27 mouse cellular contexts compared by ENCODE assay signal in genomic region chr4:117115592-117115991, GRCm38 (mm10). TPM values are rescaled to one million over a fixed set of nuclear protein-coding genes. Genes with fewer than 3 reads are reported as not detected.
DNase-seq lines count a peak whose midpoint lies in the region; ATAC-seq and TF ChIP-seq lines count a peak whose summit lies in the region.
"Had no signal": no experiment of that assay in that cellular context is flagged by ENCODE, and none has a peak within 500 bp of the region (broad histone marks: within the 10 kb centered on the region; RNA-seq: fewer than 3 reads in every experiment).

No protein-coding gene starts in this region.

- H3K4me2 ChIP-seq in midbrain, embryonic 11.5 days = no peak overlapping the region
- H3K4me2 ChIP-seq in midbrain, postnatal 0 days (ENCODE audit: low read depth, low read length, poor library complexity, severe bottlenecking) = no peak overlapping the region
- H3K4me2 ChIP-seq: embryonic facial prominence, embryonic 13.5 days; forebrain, embryonic 12.5 days; forebrain, embryonic 15.5 days; heart, embryonic 12.5 days; heart, embryonic 15.5 days; hindbrain, embryonic 12.5 days; hindbrain, embryonic 15.5 days had no signal

- H3K9me3 ChIP-seq in midbrain, embryonic 11.5 days (ENCODE audit: control insufficient read depth, low read length) = no peaks in the 10 kb centered on the region
- H3K9me3 ChIP-seq in midbrain, postnatal 0 days (ENCODE audit: low read length) = no peaks in the 10 kb centered on the region
- H3K9me3 ChIP-seq: embryonic facial prominence, embryonic 10.5 days; embryonic facial prominence, embryonic 13.5 days; forebrain, embryonic 12.5 days; forebrain, embryonic 15.5 days; heart, embryonic 12.5 days; heart, embryonic 15.5 days; hindbrain, embryonic 12.5 days; hindbrain, embryonic 15.5 days had no signal

- H3K36me3 ChIP-seq in midbrain, embryonic 11.5 days (ENCODE audit: control insufficient read depth, insufficient read depth, low read length) = peaks cover 4% of the 10 kb centered on the region
- H3K36me3 ChIP-seq in midbrain, postnatal 0 days (ENCODE audit: insufficient read depth, low read length) = peaks cover 25% of the 10 kb centered on the region
- no peaks in the 10 kb centered on the region for H3K36me3 ChIP-seq in kidney, adult 2 months (ENCODE audit: control insufficient read depth, insufficient read depth, low read length)
- H3K36me3 ChIP-seq: forebrain, embryonic 15.5 days; heart, embryonic 15.5 days had no signal

- 88% methylated on average over 5 of the region's 5 CpGs for WGBS in midbrain, embryonic 11.5 days
- WGBS in midbrain, postnatal 0 days = 82% methylated on average over 5 of the region's 5 CpGs
- 88% methylated on average over 5 of the region's 5 CpGs for WGBS in kidney, adult 2 months

- no peak for ATAC-seq in midbrain, embryonic 11.5 days (ENCODE audit: low FRiP score)
- no peak for ATAC-seq in midbrain, postnatal 0 days (ENCODE audit: low FRiP score)
- ATAC-seq: activated CD4-positive, CD25-positive, alpha-beta regulatory T cell, adult 4 months; forebrain, embryonic 15.5 days had no signal

- no peak overlapping the region for H3K9ac ChIP-seq in midbrain, embryonic 11.5 days (ENCODE audit: low read length)
- H3K9ac ChIP-seq in midbrain, postnatal 0 days (replicated peaks; ENCODE audit: low read length, poor library complexity, severe bottlenecking) = no peak overlapping the region
- H3K9ac ChIP-seq: embryonic facial prominence, embryonic 13.5 days; forebrain, embryonic 12.5 days; forebrain, embryonic 15.5 days; heart, embryonic 12.5 days; heart, embryonic 15.5 days; hindbrain, embryonic 12.5 days; hindbrain, embryonic 15.5 days had no signal

- no peak overlapping the region for H3K27ac ChIP-seq in midbrain, embryonic 11.5 days (ENCODE audit: low read depth, low read length)
- H3K27ac ChIP-seq in midbrain, postnatal 0 days (ENCODE audit: low read depth, low read length) = no peak overlapping the region
- no peak overlapping the region for H3K27ac ChIP-seq in kidney, adult 2 months (ENCODE audit: insufficient read depth, low read depth, low read length)
- H3K27ac ChIP-seq: embryonic facial prominence, embryonic 10.5 days; forebrain, embryonic 12.5 days; forebrain, embryonic 15.5 days; heart, embryonic 15.5 days; hindbrain, embryonic 12.5 days; hindbrain, embryonic 15.5 days had no signal

- DNase-seq in midbrain, embryonic 11.5 days (ENCODE audit: low spot score, missing footprints) = peak; percentile 17
- DNase-seq in midbrain, postnatal 0 days (ENCODE audit: low spot score) = no peak
- DNase-seq in thymus, postnatal 14 days = peak; percentile 79
- DNase-seq in thymus, postnatal 4 days = peak; percentile 74
- no peak for DNase-seq in kidney, adult 2 months
- DNase-seq in natural killer cell, adult 2 months (ENCODE audit: low spot score in 2 of 2) = no peak
- DNase-seq: adrenal gland, adult 8-10 months; adrenal gland, postnatal 25 days; cerebellum, adult 11-12 months; cerebellum, adult 8-10 months; cerebellum, postnatal 36 days; embryo, embryonic 11 days; gastrocnemius, postnatal 25 days; heart, adult 18-20 months; heart, postnatal 10 days; heart, postnatal 4 days had no signal

- TF ChIP-seq POLR2A in kidney, adult 2 months (IDR thresholded peaks at IDR 0.05; ENCODE audit: low read depth, low read length) = no peak

- no peak overlapping the region for H3K4me3 ChIP-seq in midbrain, embryonic 11.5 days (ENCODE audit: low read depth, low read length)
- no peak overlapping the region for H3K4me3 ChIP-seq in midbrain, postnatal 0 days (ENCODE audit: low read depth, low read length)
- H3K4me3 ChIP-seq in kidney, adult 2 months (ENCODE audit: insufficient read depth, low read depth, low read length) = no peak overlapping the region
- H3K4me3 ChIP-seq: embryonic facial prominence, embryonic 10.5 days; embryonic facial prominence, embryonic 13.5 days; erythroblast, embryonic 14.5 days; forebrain, embryonic 12.5 days; forebrain, embryonic 15.5 days; heart, embryonic 12.5 days; heart, embryonic 15.5 days; hindbrain, embryonic 12.5 days; hindbrain, embryonic 15.5 days had no signal

- TF ChIP-seq CTCF in midbrain, postnatal 0 days (IDR thresholded peaks at IDR 0.05) = no peak
- TF ChIP-seq CTCF in kidney, adult 2 months (conservative IDR thresholded peaks at IDR 0.05; ENCODE audit: insufficient read depth, insufficient read length, low read depth, low read length) = no peak

- peaks cover 3% of the 10 kb centered on the region for H3K4me1 ChIP-seq in midbrain, embryonic 11.5 days (ENCODE audit: control insufficient read depth, insufficient read depth, low read length)
- H3K4me1 ChIP-seq in midbrain, postnatal 0 days (ENCODE audit: insufficient read depth, low read length) = no peaks in the 10 kb centered on the region
- H3K4me1 ChIP-seq in kidney, adult 2 months (ENCODE audit: control insufficient read depth, insufficient read depth, low read length) = no peaks in the 10 kb centered on the region; the same call in 1 of the 2 replicates

- no peaks in the 10 kb centered on the region for H3K27me3 ChIP-seq in midbrain, embryonic 11.5 days (ENCODE audit: control insufficient read depth, insufficient read depth, low read length)
- H3K27me3 ChIP-seq in midbrain, postnatal 0 days (ENCODE audit: insufficient read depth, low read length) = no peaks in the 10 kb centered on the region
- H3K27me3 ChIP-seq in kidney, adult 2 months (replicated peaks; ENCODE audit: control insufficient read depth, insufficient read depth, low read length) = no peaks in the 10 kb centered on the region
- H3K27me3 ChIP-seq: embryonic facial prominence, embryonic 13.5 days; forebrain, embryonic 12.5 days; forebrain, embryonic 15.5 days; heart, embryonic 12.5 days; heart, embryonic 15.5 days; hindbrain, embryonic 12.5 days; hindbrain, embryonic 15.5 days had no signal

RNA-seq across cellular contexts. Expression of gene Btbd19, which starts 9.9 kb away (rescaled TPM):
- polyA plus RNA-seq in midbrain, embryonic 11.5 days (2014; fragmentation: Nextera tagmentation; extraction: Ambion mirVana) = 2.7 and 3.8 TPM in 2 replicates
- 7.3 and 8.2 TPM in 2 replicates for total RNA-seq in midbrain, postnatal 0 days (2014; rRNA removed)
- polyA plus RNA-seq in midbrain, postnatal 0 days (2015; fragmentation: Nextera tagmentation; extraction: Ambion mirVana) = 3.8 and 4.2 TPM in 2 replicates
- 4.5 and 4.6 TPM in 2 replicates for polyA plus RNA-seq in kidney, adult 2 months (2012; rRNA removed)

RNA-seq across cellular contexts. Expression of gene Tctex1d4, which starts 11.0 kb away (rescaled TPM):
- not detected in 2 replicates for polyA plus RNA-seq in midbrain, embryonic 11.5 days (2014; fragmentation: Nextera tagmentation; extraction: Ambion mirVana)
- 1.3 and 5.8 TPM in 2 replicates for total RNA-seq in midbrain, postnatal 0 days (2014; rRNA removed)
- 1.2 TPM in 2 replicates for polyA plus RNA-seq in midbrain, postnatal 0 days (2015; fragmentation: Nextera tagmentation; extraction: Ambion mirVana)
- polyA plus RNA-seq in kidney, adult 2 months (2012; rRNA removed) = 0.20 TPM in 1 of 2 replicates, not detected in the other
- total RNA-seq: adrenal gland, adult 8-10 months; adrenal gland, postnatal 25 days; gastrocnemius, adult 8-10 months; gastrocnemius, postnatal 25 days; heart, postnatal 4 days had no signal
- polyA plus RNA-seq: embryonic facial prominence, embryonic 10.5 days; embryonic facial prominence, embryonic 13.5 days; erythroblast, embryonic 14.5 days; forebrain, embryonic 12.5 days; heart, embryonic 12.5 days; heart, embryonic 15.5 days; hindbrain, embryonic 12.5 days had no signal

RNA-seq across cellular contexts. Expression of gene Plk3, which starts 18.2 kb away (rescaled TPM):
- 28.0 and 32.8 TPM in 2 replicates for polyA plus RNA-seq in midbrain, embryonic 11.5 days (2014; fragmentation: Nextera tagmentation; extraction: Ambion mirVana)
- 20.8 and 28.2 TPM in 2 replicates for total RNA-seq in midbrain, postnatal 0 days (2014; rRNA removed)
- polyA plus RNA-seq in midbrain, postnatal 0 days (2015; fragmentation: Nextera tagmentation; extraction: Ambion mirVana) = 26.6 and 26.8 TPM in 2 replicates
- polyA plus RNA-seq in kidney, adult 2 months (2012; rRNA removed) = 6.9 and 8.6 TPM in 2 replicates

RNA-seq across cellular contexts. Expression of gene Ptch2, which starts 19.7 kb away (rescaled TPM):
- 3.6 and 5.0 TPM in 2 replicates for polyA plus RNA-seq in midbrain, embryonic 11.5 days (2014; fragmentation: Nextera tagmentation; extraction: Ambion mirVana)
- 6.8 and 12.2 TPM in 2 replicates for total RNA-seq in midbrain, postnatal 0 days (2014; rRNA removed)
- polyA plus RNA-seq in midbrain, postnatal 0 days (2015; fragmentation: Nextera tagmentation; extraction: Ambion mirVana) = 3.5 and 3.7 TPM in 2 replicates
- 5.0 and 7.1 TPM in 2 replicates for polyA plus RNA-seq in kidney, adult 2 months (2012; rRNA removed)
- polyA plus RNA-seq: activated CD4-positive, CD25-positive, alpha-beta regulatory T cell, adult 4 months had no signal

RNA-seq across cellular contexts. Expression of gene Rps8, which starts 40.5 kb away (rescaled TPM):
- 780 and 794 TPM in 2 replicates for polyA plus RNA-seq in midbrain, embryonic 11.5 days (2014; fragmentation: Nextera tagmentation; extraction: Ambion mirVana)
- 439 and 604 TPM in 2 replicates for total RNA-seq in midbrain, postnatal 0 days (2014; rRNA removed)
- polyA plus RNA-seq in midbrain, postnatal 0 days (2015; fragmentation: Nextera tagmentation; extraction: Ambion mirVana) = 475 and 493 TPM in 2 replicates
- 372 and 534 TPM in 2 replicates for polyA plus RNA-seq in kidney, adult 2 months (2012; rRNA removed)

Comparison
In these comparisons a context has a peak if more than half of its experiments do, and no peak if none do; other contexts are left out.
1. DNase-seq: peak in midbrain, embryonic 11.5 days (single experiment), thymus, postnatal 14 days (single experiment) and thymus, postnatal 4 days (single experiment); none in midbrain, postnatal 0 days (single experiment), kidney, adult 2 months (single experiment) and natural killer cell, adult 2 months (0 of 2).